Mouse (Mus musculus) cerebellum, adult 8-10 months (tissue): ENCODE measurements at regions not wholly inside any gene's neighbourhood (a gene's known extent, or its start where the extent isn't known, plus 50 kb on each side); places are given as distances from the start of the nearest gene placed in this dataset.

Experiments used
- DNase-seq: peaks from one replicate; pipeline ENCODE4 v3.0.0; 2022

DNA sequence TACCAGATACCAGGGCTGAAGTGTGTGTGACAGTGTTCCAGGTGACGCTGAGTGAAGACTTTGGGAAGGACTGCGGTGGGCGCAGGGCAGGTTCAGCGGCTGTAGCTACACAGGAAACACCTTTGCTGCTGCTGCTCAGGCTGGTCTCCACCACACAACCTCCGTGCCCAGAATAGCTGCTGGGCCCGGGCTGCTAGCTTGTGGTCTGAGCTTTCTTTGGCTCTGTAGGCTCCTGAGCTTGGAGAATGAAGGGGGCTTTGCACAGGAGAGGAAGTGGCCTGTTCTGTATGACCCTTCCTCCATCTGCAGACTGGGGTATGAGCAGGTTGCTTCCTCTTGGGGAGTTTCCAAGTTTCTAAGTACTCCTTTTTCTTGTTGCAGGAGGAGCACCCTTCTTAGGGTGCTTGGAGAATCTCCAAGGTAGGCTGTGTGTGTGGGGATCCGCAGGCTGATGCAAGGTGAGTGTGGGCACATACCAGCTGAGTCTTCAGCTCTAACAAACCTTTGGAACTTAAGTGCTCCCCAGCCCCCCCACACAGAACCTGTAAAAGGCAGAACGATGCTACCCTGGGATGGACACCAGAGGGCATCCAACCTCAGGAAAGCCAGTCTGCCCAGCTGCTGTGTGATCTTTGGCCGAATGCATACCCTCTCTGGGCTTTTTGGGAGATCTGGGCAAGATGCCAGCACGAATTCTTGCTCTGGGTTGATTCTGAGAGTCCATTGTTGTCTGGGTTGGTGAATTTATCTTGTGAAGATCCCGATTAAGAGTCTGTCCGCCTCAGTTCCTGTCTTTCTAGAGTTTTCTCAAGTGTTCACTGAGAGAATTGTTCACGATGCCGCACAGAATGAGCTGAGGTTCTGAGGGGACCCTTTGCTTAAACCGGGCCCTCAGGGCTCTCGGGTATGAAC is 136.6 kb downstream of the Mn1 start:
- no peak for DNase-seq

- DNase-seq = no peak
Observed at GRCm38 (mm10) chr5:111554551-111555311, 137.6 kb downstream of the Mn1 start.

GRCm38 (mm10) chr5:111555312-111555957 is 138.3 kb downstream of the Mn1 start:
- no peak for DNase-seq

GRCm38 (mm10) chr5:111555981-111556380 is 138.8 kb downstream of the Mn1 start:
- DNase-seq = no peak

- DNase-seq = no peak
Observed at GRCm38 (mm10) chr5:111560432-111560831, 143.3 kb downstream of the Mn1 start.

DNA sequence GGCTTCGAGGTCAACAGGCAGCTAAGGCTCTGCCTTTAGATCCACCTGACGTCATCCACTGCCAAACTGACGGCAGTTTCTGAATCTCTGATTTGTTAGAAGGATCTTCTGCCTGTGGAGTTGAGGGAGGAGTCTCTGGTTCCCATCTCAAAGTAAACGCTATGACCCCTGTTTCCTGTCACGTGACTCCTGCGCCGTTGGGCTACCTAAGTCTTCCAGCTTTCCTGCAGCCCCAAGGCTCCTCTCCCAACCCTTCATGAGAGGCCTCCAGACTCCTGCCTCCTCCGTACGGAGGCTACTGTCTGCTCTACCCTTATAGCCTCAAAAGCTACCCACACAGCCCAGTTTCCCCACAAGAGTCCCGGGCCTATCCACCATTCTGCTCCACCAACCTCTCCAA is 144.1 kb downstream of the Mn1 start:
- DNase-seq = no peak

DNA sequence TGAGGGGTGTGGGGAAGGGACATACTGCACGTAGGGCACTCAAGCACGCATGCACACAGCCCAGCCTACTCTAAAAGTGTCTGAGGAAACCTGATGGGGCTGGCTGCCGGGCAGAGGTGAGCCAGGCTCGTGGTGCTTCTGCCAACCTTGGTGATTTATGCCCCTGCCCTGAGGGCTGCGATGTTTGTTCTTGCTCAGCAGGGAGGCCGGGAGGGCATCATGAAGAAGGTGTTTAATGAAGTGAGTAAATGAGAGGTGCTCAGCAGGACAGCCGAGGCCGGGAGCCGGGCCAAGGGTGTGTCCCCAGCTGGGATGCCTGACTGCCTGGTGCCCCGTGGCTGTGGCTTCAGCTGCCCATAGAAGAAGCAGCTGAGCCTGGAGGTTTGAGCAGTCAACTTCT is 153.7 kb downstream of the Mn1 start:
- DNase-seq = no peak

- no peak for DNase-seq
Observed at GRCm38 (mm10) chr5:111573265-111573873, 156.2 kb downstream of the Mn1 start.

DNA sequence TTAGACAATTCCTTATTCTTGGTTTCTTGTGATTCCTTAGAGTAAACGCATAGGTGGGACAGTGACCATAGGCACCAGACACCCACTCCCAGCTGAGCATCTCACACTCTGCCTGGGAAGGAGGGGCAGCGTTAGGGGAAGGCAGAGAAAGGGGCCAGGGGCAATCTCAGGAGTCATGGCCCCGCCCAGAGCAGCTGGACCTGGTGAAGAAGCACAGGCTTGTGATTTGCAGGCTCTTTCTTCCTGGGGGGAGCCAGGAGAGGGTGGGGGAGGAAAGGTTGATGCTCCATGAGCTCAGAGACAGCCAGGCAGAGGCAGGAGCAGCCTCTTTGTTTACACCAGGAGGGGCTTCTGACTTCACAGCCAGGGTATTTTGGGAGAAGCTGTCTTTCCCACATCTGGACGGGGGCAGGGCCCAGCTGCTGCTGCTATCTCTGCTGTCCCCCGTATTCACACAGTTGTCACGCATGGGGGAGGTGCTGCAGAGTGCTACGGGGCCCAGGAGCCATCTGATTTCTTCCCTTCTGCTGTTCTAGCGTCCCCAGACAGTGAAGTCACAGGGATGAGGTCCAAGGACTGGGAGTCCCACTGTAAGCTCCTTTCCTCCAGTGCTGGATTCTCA is 157.2 kb downstream of the Mn1 start:
- DNase-seq = no peak

DNA sequence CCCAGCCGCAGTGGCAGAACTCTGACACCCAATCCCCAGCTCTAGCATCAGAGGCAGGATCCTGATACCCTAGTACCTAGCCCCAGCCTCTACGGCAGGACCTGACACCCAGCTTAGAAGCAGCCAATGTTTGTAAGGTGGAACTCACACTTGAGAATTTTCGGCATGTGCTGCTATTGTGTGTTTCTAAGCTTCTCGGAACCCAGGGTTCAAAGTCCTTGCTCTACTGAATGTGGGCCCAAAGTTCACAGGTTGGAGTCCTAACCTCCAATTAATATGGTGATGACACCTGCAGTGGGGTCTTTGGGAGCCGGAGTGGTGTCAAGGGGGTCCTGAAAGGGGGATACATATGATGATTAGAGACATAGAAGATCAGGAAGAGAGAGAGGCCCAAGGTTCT is 158.2 kb downstream of the Mn1 start:
- no peak for DNase-seq

GRCm38 (mm10) chr5:111577441-111577840 is 156.3 kb upstream of the Gm26897 start:
- DNase-seq = no peak

DNA sequence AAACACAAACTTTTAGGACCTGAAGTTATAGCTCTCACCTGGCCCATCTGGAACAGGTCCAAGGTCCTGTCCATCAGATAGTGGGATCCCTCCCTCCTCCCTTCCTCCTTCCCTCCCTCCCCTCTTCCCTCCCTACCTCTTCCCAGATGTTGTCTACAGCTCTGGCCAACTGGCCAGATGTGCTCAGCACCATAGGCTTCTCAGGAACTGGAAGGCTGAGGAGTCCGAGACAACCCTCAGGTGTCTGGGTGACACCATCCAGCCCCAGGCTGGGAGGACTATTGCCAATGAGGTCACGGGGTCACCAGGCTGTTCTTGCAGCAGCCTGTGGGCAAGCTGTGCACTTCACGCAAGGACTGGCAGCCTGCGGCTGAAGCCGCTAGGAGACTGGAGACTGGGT is 155.6 kb upstream of the Gm26897 start:
- DNase-seq = no peak

DNA sequence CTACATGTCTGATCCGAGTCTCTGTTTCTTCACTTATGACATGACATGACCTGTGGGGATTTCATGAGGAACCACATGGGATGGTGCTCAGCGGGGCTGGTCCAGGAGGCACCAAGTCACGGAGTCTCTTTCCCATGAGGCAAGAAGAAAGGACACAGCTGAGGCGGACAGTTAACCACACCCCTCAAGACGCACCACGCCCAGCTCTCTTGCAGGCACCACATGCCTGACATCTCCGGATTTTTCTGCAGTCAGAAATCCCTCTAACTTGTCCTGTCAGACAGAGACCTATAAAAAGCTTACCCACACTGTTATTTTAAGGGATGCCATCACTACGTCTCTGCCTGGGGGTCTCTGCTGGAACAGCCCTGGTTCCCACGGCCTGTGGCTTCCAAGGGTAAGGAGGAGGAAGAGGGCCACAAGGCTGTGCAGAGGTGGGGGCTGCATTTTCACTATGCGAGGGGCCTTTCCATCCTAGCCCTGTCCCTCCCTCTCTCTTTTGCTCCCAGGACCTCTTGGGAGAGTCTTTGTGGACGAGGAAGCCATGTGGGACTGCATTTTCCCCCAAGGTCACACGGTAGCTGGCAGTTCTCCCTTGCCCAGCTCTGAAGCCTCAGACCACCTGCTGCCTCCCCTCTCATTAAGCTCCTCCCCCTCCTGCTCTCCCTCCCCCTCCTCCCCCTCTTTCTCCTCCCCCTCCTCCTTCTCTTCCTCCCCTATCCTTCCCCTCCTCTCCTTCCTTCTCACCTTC is 154.6 kb upstream of the Gm26897 start:
- no peak for DNase-seq

- DNase-seq = no peak
Observed at GRCm38 (mm10) chr5:111580870-111581771, 152.6 kb upstream of the Gm26897 start.

DNA sequence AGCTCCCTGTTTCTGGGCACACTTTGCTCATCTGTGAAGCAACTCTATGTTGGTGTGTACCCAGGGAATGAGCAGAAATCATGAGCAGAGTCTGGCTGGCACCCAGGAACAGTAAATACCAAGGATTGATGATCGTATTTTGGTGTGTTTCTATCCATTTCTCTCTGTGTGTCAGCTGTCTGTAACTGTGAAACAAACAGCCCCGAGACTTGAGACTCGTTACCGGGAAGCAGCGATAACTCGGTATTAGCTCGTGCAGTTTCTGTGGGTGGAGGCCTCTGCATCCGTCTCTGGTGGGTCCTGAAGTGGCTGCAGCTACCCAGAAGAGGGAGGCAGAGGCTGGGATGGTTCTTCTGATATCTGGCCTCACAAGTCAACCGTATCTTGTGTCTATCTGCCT is 151.7 kb upstream of the Gm26897 start:
- no peak for DNase-seq

- DNase-seq = no peak
Observed at GRCm38 (mm10) chr5:111590619-111591081, 143.1 kb upstream of the Gm26897 start.

- DNase-seq = no peak
Observed at GRCm38 (mm10) chr5:111592807-111593206, 140.9 kb upstream of the Gm26897 start.

DNA sequence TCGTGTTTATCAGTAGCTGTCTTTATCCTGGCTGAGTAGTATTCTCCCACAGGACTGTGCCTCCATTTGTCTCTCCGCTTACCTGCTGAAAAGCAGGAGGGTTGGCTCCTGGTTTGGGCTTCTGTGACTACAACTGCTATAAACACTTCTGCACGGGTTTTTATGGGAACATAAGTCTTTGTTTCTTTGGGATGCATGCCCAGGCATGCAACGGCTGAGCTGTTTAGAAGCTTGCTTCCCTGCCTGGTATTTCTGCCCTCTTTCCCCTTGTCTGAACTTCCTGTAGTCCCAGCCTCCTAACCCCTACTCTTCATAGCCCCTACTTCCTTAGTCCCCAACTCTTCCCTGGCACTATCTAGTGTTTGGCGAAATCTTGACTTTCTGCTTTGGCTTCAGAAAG is 139.6 kb upstream of the Gm26897 start:
- no peak for DNase-seq

- DNase-seq = no peak
Observed at GRCm38 (mm10) chr5:111595438-111595837, 138.3 kb upstream of the Gm26897 start.

DNA sequence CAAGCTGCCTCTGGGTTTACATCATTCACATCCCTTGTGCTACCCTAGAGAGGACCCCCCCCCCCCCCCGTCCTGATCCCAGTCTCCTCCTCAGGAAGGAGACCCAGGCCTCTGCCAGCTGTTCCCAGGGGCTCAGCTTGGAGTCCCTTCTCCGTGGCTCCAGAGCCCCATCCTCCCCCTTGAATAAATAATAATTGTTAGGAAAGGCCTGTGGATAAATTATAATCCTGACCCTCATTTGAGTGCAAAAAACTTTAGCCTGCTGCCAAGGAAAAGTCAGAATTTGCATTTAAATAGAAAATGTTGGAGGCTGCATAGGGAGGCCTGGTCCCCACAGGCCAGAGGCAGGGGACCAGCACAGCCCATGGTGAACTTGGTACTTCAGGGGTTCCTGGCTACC is 136.0 kb upstream of the Gm26897 start:
- no peak for DNase-seq
